Mouse (Mus musculus) bone marrow, adult 2 months (tissue): Measurements from ENCODE around the gene Met.

ENCODE experiments used
- CTCF ChIP-seq: fragments of 200-500 bp; IDR thresholded peaks from 2 replicates; pipeline ENCODE4 v1.5.1; 2011; ENCODE audit warnings: low read length, control low read depth; ENCODE audit not compliant: control insufficient read depth, insufficient read depth
- POLR2A ChIP-seq: fragments of 200-500 bp; IDR thresholded peaks from 2 replicates; pipeline ENCODE4 v1.6.1; 2011; ENCODE audit warnings: low read depth, mild to moderate bottlenecking, control low read depth, low read length, borderline replicate concordance; ENCODE audit not compliant: control insufficient read depth

- no peak for TF ChIP-seq POLR2A
- no peak for TF ChIP-seq CTCF
These were observed 31.8 kb downstream of the Met start for GRCm38 (mm10) chr6:17495413-17495812.
